Mouse (Mus musculus) midbrain, embryonic 16.5 days (tissue): ENCODE measurements at regions not wholly inside any gene's neighbourhood (a gene's known extent, or its start where the extent isn't known, plus 50 kb on each side); places are given as distances from the start of the nearest gene placed in this dataset.

ENCODE experiments used
- ATAC-seq: fragments of 200-750 bp; cut with Nextera tagmentation; 2 replicates; pipeline ENCODE4 v1.8.0; 2017; ENCODE audit warnings: moderate TSS enrichment
- H3K27ac ChIP-seq: fragments of 300-500 bp; sonication (generic); 2 replicates; pipeline ENCODE4 v1.5.1; 2014; ENCODE audit warnings: mild to moderate bottlenecking, low read length, mixed read lengths
- H3K27me3 ChIP-seq: fragments of 300-500 bp; sonication (generic); 2 replicates; pipeline ENCODE4 v1.6.1; 2014; ENCODE audit warnings: low read depth, low read length, mixed read lengths; ENCODE audit not compliant: control insufficient read depth, insufficient read depth
- H3K36me3 ChIP-seq: fragments of 300-500 bp; sonication (generic); 2 replicates; pipeline ENCODE4 v1.6.1; 2014; ENCODE audit warnings: mild to moderate bottlenecking, low read length, moderate library complexity, mixed read lengths; ENCODE audit not compliant: control insufficient read depth, insufficient read depth
- H3K4me1 ChIP-seq: fragments of 300-500 bp; sonication (generic); 2 replicates; pipeline ENCODE4 v1.6.1; 2014; ENCODE audit warnings: mild to moderate bottlenecking, low read length, mixed read lengths; ENCODE audit not compliant: control insufficient read depth, insufficient read depth
- H3K4me2 ChIP-seq: fragments of 300-500 bp; sonication (generic); 2 replicates; pipeline ENCODE4 v1.6.1; 2014; ENCODE audit warnings: mild to moderate bottlenecking, low read length, mixed read lengths
- H3K4me3 ChIP-seq: fragments of 300-500 bp; sonication (generic); 2 replicates; pipeline ENCODE4 v1.5.1; 2014; ENCODE audit warnings: low read depth, mild to moderate bottlenecking, low read length, moderate library complexity, mixed read lengths
- H3K9ac ChIP-seq: fragments of 300-500 bp; sonication (generic); 2 replicates; pipeline ENCODE4 v1.6.1; 2014; ENCODE audit warnings: low read depth, low read length, mixed read lengths
- H3K9me3 ChIP-seq: fragments of 300-500 bp; sonication (generic); replicated peaks from 2 replicates; pipeline ENCODE4 v1.6.1; 2014; ENCODE audit warnings: mild to moderate bottlenecking, low read length, mixed read lengths; ENCODE audit not compliant: control insufficient read depth, poor library complexity, severe bottlenecking
- WGBS: fragments of 180-500 bp; shearing (Covaris S2); extraction: QIAGEN DNeasy Blood & Tissue Kit; methylation state at CpG from one replicate; pipeline ENCODE4 v1.1.7; 2014; 5-methylcytosine and 5-hydroxymethylcytosine counted together

DNA sequence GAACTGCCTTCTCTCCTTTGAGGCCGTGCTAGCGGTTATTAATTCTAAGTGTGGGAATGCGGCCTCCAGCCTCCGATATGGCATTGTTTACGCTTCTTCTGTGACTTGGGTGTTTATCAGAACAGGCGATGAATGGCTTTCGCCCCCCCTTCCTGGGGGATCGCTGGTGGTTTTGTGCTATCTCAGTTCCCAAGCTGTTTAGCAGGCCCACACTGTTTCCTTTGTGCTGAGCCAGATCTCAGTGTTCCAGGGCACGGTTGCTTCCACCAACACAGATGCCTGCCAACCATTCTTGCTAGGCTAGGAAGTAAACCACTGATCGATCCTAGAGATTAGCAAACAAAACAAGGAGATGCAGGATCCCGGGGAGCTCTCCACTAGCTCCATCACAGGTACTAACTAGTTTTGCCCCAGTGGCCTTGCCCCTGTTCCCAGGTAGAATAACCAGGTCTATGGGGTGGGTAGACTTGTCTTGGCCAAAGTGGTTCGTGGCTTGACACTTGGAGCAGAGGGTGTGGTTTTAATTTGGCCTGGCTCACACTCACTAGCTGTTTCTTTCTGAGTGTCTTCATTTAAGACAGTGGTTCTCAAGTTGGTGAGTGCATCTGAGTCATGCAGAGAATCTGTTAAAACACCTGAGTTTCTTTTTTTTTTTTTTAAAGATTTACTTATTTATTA is 50.9 kb upstream of the Ahctf1 start:
- Histone ChIP-seq H3K9me3 (no peaks in the 10 kb centered on the region), H3K4me3 (no peak overlapping the region), H3K4me2 (no peak overlapping the region), H3K4me1 (0 out of 2 replicates have a peak, but pooled peaks cover 2% of the 10 kb centered on the region), H3K27ac (peak overlapping the region; percentile 24), H3K36me3 (no peaks in the 10 kb centered on the region), H3K9ac (no peak overlapping the region), H3K27me3 (no peaks in the 10 kb centered on the region)
- 49% methylated on average over 12 of the region's 12 CpGs for WGBS
- no peak for ATAC-seq
